10 mouse cellular contexts compared by ENCODE assay signal in genomic region chr5:121534521-121534920, GRCm38 (mm10). TPM values are rescaled to one million over a fixed set of nuclear protein-coding genes. Genes with fewer than 3 reads are reported as not detected.
DNase-seq lines count a peak whose midpoint lies in the region; ATAC-seq and TF ChIP-seq lines count a peak whose summit lies in the region.
"Had no signal": no experiment of that assay in that cellular context is flagged by ENCODE, and none has a peak within 500 bp of the region (broad histone marks: within the 10 kb centered on the region; RNA-seq: fewer than 3 reads in every experiment).

No protein-coding gene starts in this region.

- no peak overlapping the region for H3K4me3 ChIP-seq in hindbrain, postnatal 0 days (ENCODE audit: low read length)
- H3K4me3 ChIP-seq in hindbrain, embryonic 16.5 days (ENCODE audit: low read length): no peak overlapping the region
- H3K4me3 ChIP-seq in C2C12 (ENCODE audit: insufficient read depth, poor library complexity, severe bottlenecking): no peak overlapping the region
- no peak overlapping the region for H3K4me3 ChIP-seq in intestine, embryonic 16.5 days (ENCODE audit: low read length)
- H3K4me3 ChIP-seq: forebrain, embryonic 12.5 days had no signal

- no peak overlapping the region for H3ac ChIP-seq in C2C12 (ENCODE audit: control insufficient read depth, insufficient read length, low read depth)

- H3K9me3 ChIP-seq in hindbrain, postnatal 0 days (ENCODE audit: low read length): no peaks in the 10 kb centered on the region
- H3K9me3 ChIP-seq in hindbrain, embryonic 16.5 days (ENCODE audit: control insufficient read depth, low read length): no peaks in the 10 kb centered on the region
- H3K9me3 ChIP-seq in intestine, embryonic 16.5 days (ENCODE audit: control insufficient read depth, low read length): no peaks in the 10 kb centered on the region
- H3K9me3 ChIP-seq: forebrain, embryonic 12.5 days had no signal

- no peak overlapping the region for H3K27ac ChIP-seq in hindbrain, postnatal 0 days
- no peak overlapping the region for H3K27ac ChIP-seq in hindbrain, embryonic 16.5 days (ENCODE audit: low read depth, low read length)
- no peak overlapping the region for H3K27ac ChIP-seq in intestine, embryonic 16.5 days (ENCODE audit: low read length)
- H3K27ac ChIP-seq: forebrain, embryonic 12.5 days had no signal

- peak; percentile 57 for TF ChIP-seq CTCF in hindbrain, postnatal 0 days (IDR thresholded peaks at IDR 0.05; ENCODE audit: low read depth)
- no peak for TF ChIP-seq CTCF in C2C12 (IDR thresholded peaks at IDR 0.05; ENCODE audit: control insufficient read depth, insufficient read depth, insufficient read length)

- 97% methylated on average over 5 of the region's 5 CpGs for WGBS in hindbrain, postnatal 0 days
- WGBS in hindbrain, embryonic 16.5 days: 94% methylated on average over 5 of the region's 5 CpGs
- WGBS in intestine, embryonic 16.5 days: 93% methylated on average over 5 of the region's 5 CpGs

- peaks cover 55% of the 10 kb centered on the region for H3K79me2 ChIP-seq in C2C12 (ENCODE audit: control insufficient read depth, insufficient read depth)

- no peak overlapping the region for H3K9ac ChIP-seq in hindbrain, postnatal 0 days (replicated peaks; ENCODE audit: low read length)
- no peak overlapping the region for H3K9ac ChIP-seq in hindbrain, embryonic 16.5 days (ENCODE audit: low read depth, low read length)
- H3K9ac ChIP-seq in intestine, embryonic 16.5 days (ENCODE audit: low read depth, low read length): no peak overlapping the region
- H3K9ac ChIP-seq: forebrain, embryonic 12.5 days had no signal

- peaks cover 11% of the 10 kb centered on the region for H3K79me3 ChIP-seq in C2C12 (ENCODE audit: low read depth)

- H3K4me2 ChIP-seq in hindbrain, postnatal 0 days (ENCODE audit: low read depth, low read length): no peak overlapping the region
- H3K4me2 ChIP-seq in hindbrain, embryonic 16.5 days (ENCODE audit: low read length): no peak overlapping the region
- no peak overlapping the region for H3K4me2 ChIP-seq in intestine, embryonic 16.5 days (ENCODE audit: low read depth, low read length)
- H3K4me2 ChIP-seq: forebrain, embryonic 12.5 days had no signal

- DNase-seq in hindbrain, postnatal 0 days (ENCODE audit: low spot score): peak; percentile 25
- DNase-seq in brain, adult 2 months (ENCODE audit: low read depth, low spot score): peak; percentile 45
- peak; percentile 30 for DNase-seq in lung, postnatal 36 days
- DNase-seq in frontal cortex, postnatal 36 days (ENCODE audit: low spot score in 2 of 2): no peak
- DNase-seq in layer of hippocampus, adult 9-10 months (ENCODE audit: low spot score): no peak

- no peaks in the 10 kb centered on the region for H3K4me1 ChIP-seq in hindbrain, postnatal 0 days (ENCODE audit: insufficient read depth, low read length)
- no peaks in the 10 kb centered on the region for H3K4me1 ChIP-seq in hindbrain, embryonic 16.5 days (ENCODE audit: control insufficient read depth, insufficient read depth, low read depth, low read length)
- H3K4me1 ChIP-seq in intestine, embryonic 16.5 days (ENCODE audit: control insufficient read depth, insufficient read depth, low read length): no peaks in the 10 kb centered on the region

- peaks cover 55% of the 10 kb centered on the region for H3K36me3 ChIP-seq in hindbrain, postnatal 0 days (ENCODE audit: insufficient read depth, low read length)
- peaks cover 41% of the 10 kb centered on the region for H3K36me3 ChIP-seq in hindbrain, embryonic 16.5 days (ENCODE audit: control insufficient read depth, insufficient read depth, low read length)
- H3K36me3 ChIP-seq in C2C12 (ENCODE audit: control insufficient read depth, insufficient read depth): peaks cover 73% of the 10 kb centered on the region
- peaks cover 24% of the 10 kb centered on the region for H3K36me3 ChIP-seq in intestine, embryonic 16.5 days (ENCODE audit: control insufficient read depth, insufficient read depth, low read length)

- H3K27me3 ChIP-seq in hindbrain, postnatal 0 days (ENCODE audit: insufficient read depth, low read length): no peaks in the 10 kb centered on the region
- no peaks in the 10 kb centered on the region for H3K27me3 ChIP-seq in hindbrain, embryonic 16.5 days (replicated peaks; ENCODE audit: control insufficient read depth, insufficient read depth, low read length)
- no peaks in the 10 kb centered on the region for H3K27me3 ChIP-seq in C2C12 (ENCODE audit: control insufficient read depth, insufficient read depth, insufficient read length)
- no peaks in the 10 kb centered on the region for H3K27me3 ChIP-seq in intestine, embryonic 16.5 days (replicated peaks; ENCODE audit: control insufficient read depth, insufficient read depth, low read length)
- H3K27me3 ChIP-seq: forebrain, embryonic 12.5 days had no signal

- ATAC-seq in hindbrain, postnatal 0 days: no peak
- ATAC-seq in hindbrain, embryonic 16.5 days: no peak
- ATAC-seq in intestine, embryonic 16.5 days: no peak

TF ChIP-seq in C2C12, 6 proteins besides CTCF, POLR2A, EP300 and RAD21:
- TF ChIP-seq CEBPB (IDR thresholded peaks at IDR 0.05; ENCODE audit: low read depth) (peak; percentile 27), MYOD1 (IDR thresholded peaks at IDR 0.05; ENCODE audit: control insufficient read depth, insufficient read length, low read depth) (no peak)

RNA-seq across cellular contexts. Expression of gene Adam1a, which starts 10.8 kb away (rescaled TPM):
- total RNA-seq in hindbrain, postnatal 0 days (2014; rRNA removed): 8.5 and 14.4 TPM in 2 replicates
- 1.3 and 1.4 TPM in 2 replicates for polyA plus RNA-seq in hindbrain, postnatal 0 days (2015; fragmentation: Nextera tagmentation; extraction: Ambion mirVana)
- 3.1 and 3.8 TPM in 2 replicates for polyA plus RNA-seq in hindbrain, embryonic 16.5 days (2015; fragmentation: Nextera tagmentation; extraction: Ambion mirVana)
- 0.99 TPM for polyA plus RNA-seq in C2C12 (2012; fragmentation: generic; extraction: Trizol)
- 0.81 and 1.0 TPM in 2 replicates for polyA plus RNA-seq in intestine, embryonic 16.5 days (2015; fragmentation: Nextera tagmentation; extraction: Ambion mirVana)

RNA-seq across cellular contexts. Expression of gene Gm42878, which starts 10.8 kb away (rescaled TPM):
- total RNA-seq in hindbrain, postnatal 0 days (2014; rRNA removed): not detected in 2 replicates
- not detected in 2 replicates for polyA plus RNA-seq in hindbrain, postnatal 0 days (2015; fragmentation: Nextera tagmentation; extraction: Ambion mirVana)
- polyA plus RNA-seq in hindbrain, embryonic 16.5 days (2015; fragmentation: Nextera tagmentation; extraction: Ambion mirVana): 0.40 TPM in 1 of 2 replicates, not detected in the other
- not detected for polyA plus RNA-seq in C2C12 (2012; fragmentation: generic; extraction: Trizol)
- polyA plus RNA-seq in intestine, embryonic 16.5 days (2015; fragmentation: Nextera tagmentation; extraction: Ambion mirVana): not detected in 2 replicates
- total RNA-seq: megakaryocyte, adult 5-6 weeks had no signal
- polyA plus RNA-seq: forebrain, embryonic 12.5 days had no signal

RNA-seq across cellular contexts. Expression of gene Mapkapk5, which starts 11.2 kb away (rescaled TPM):
- total RNA-seq in hindbrain, postnatal 0 days (2014; rRNA removed): 51.0 and 57.6 TPM in 2 replicates
- 43.1 and 46.1 TPM in 2 replicates for polyA plus RNA-seq in hindbrain, postnatal 0 days (2015; fragmentation: Nextera tagmentation; extraction: Ambion mirVana)
- polyA plus RNA-seq in hindbrain, embryonic 16.5 days (2015; fragmentation: Nextera tagmentation; extraction: Ambion mirVana): 61.7 and 64.5 TPM in 2 replicates
- polyA plus RNA-seq in C2C12 (2012; fragmentation: generic; extraction: Trizol): 68.7 TPM
- polyA plus RNA-seq in intestine, embryonic 16.5 days (2015; fragmentation: Nextera tagmentation; extraction: Ambion mirVana): 47.3 and 48.0 TPM in 2 replicates

RNA-seq across cellular contexts. Expression of gene Adam1b, which starts 31.3 kb away (rescaled TPM):
- not detected in 2 replicates for total RNA-seq in hindbrain, postnatal 0 days (2014; rRNA removed)
- not detected in 2 replicates for polyA plus RNA-seq in hindbrain, postnatal 0 days (2015; fragmentation: Nextera tagmentation; extraction: Ambion mirVana)
- 0.07 TPM in 1 of 2 replicates, not detected in the other for polyA plus RNA-seq in hindbrain, embryonic 16.5 days (2015; fragmentation: Nextera tagmentation; extraction: Ambion mirVana)
- not detected for polyA plus RNA-seq in C2C12 (2012; fragmentation: generic; extraction: Trizol)
- polyA plus RNA-seq in intestine, embryonic 16.5 days (2015; fragmentation: Nextera tagmentation; extraction: Ambion mirVana): not detected in 2 replicates
- total RNA-seq: megakaryocyte, adult 5-6 weeks had no signal

RNA-seq across cellular contexts. Expression of gene Aldh2, which starts 59.1 kb away (rescaled TPM):
- total RNA-seq in hindbrain, postnatal 0 days (2014; rRNA removed): 87.7 and 106 TPM in 2 replicates
- 150 and 157 TPM in 2 replicates for polyA plus RNA-seq in hindbrain, postnatal 0 days (2015; fragmentation: Nextera tagmentation; extraction: Ambion mirVana)
- polyA plus RNA-seq in hindbrain, embryonic 16.5 days (2015; fragmentation: Nextera tagmentation; extraction: Ambion mirVana): 150 and 156 TPM in 2 replicates
- polyA plus RNA-seq in C2C12 (2012; fragmentation: generic; extraction: Trizol): 225 TPM
- polyA plus RNA-seq in intestine, embryonic 16.5 days (2015; fragmentation: Nextera tagmentation; extraction: Ambion mirVana): 236 TPM in 2 replicates

Comparison
In these comparisons a context has a peak if more than half of its experiments do, and no peak if none do; other contexts are left out.
1. DNase-seq: peak in hindbrain, postnatal 0 days (single experiment), brain, adult 2 months (single experiment) and lung, postnatal 36 days (single experiment); none in frontal cortex, postnatal 36 days (0 of 2) and layer of hippocampus, adult 9-10 months (single experiment).